Mouse (Mus musculus): ENCODE results near the gene Gfpt1. TPM values are rescaled to one million over a fixed set of nuclear protein-coding genes. Genes with fewer than 3 reads are reported as not detected.
"Not testable (repeated sequence)": the region's sequence is repeated elsewhere in the genome, so short reads cannot be mapped to it uniquely, and the experiment has no call there.

The Gfpt1 gene
- polyA plus RNA-seq, 1 experiment from 2014 or later: 31.9 TPM

DNA sequence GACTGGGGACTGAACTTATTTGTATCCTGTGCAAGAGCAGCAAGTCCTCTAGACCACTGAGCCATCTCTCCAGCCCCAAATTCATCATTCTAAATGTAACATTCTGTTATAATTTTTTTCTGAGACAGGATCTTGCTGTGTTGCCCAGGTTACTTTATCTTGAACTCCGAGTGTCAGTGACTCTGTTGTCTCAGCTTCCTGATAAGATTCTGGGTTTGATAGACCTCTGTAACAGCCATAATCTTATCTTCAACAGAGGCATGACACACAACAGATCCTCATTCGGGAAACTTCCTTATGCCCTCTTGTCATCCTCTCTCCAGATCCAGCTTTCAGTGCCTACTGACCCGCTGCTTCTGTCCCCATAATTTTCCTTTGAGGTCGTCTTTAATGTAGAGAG lies 30.1 kb downstream of the Gfpt1 start:
- no peak for ATAC-seq (ENCODE audit: insufficient number of reproducible peaks, insufficient read depth, low FRiP score, low read depth)
- Histone ChIP-seq H3K9ac (replicated peaks; ENCODE audit: low read depth, low read length) (no peak overlapping the region), H3K9me3 (ENCODE audit: control insufficient read depth, low read depth, low read length) (no peaks in the 10 kb centered on the region), H3K27ac (ENCODE audit: low read length) (no peak overlapping the region), H3K4me3 (ENCODE audit: low read depth, low read length) (no peak overlapping the region), H3K4me2 (replicated peaks; ENCODE audit: low read depth, low read length) (no peak overlapping the region), H3K27me3 (ENCODE audit: control insufficient read depth, insufficient read depth, low read length) (no peaks in the 10 kb centered on the region), H3K4me1 (ENCODE audit: control insufficient read depth, insufficient read depth, low read length) (no peaks in the 10 kb centered on the region), H3K36me3 (ENCODE audit: control insufficient read depth, insufficient read depth, low read length) (peaks cover 76% of the 10 kb centered on the region)
- WGBS: 56% methylated on average over 4 of the region's 4 CpGs

DNA sequence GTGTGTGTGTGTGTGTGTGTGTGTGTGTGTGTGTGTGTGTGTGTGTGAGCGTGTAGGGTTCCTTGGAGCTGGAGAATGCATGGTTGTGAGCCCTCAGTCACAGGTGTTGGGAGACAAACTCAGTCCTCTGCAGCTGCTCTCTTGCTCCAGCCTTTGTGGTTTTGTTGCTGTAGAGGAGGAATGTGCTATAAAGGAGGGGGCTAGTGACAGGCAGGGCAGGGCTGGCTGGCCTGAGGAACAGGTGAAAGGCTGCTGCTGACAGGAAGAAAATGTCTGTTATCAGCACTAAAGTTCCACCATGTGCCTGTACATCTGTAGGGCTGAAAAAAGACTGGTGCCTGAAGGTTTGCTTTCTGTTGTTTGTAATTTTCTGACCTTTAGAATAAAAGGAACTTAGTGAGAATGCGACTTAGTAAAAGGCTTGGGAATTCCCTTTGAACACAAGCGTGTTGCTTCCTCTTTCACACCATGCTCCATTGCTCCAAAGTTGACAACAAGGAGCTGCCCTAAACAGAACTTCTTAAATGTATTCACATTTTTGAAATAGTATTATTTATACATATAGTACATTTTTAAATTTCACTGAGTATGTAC lies 32.5 kb downstream of the Gfpt1 start:
- no peaks in the 10 kb centered on the region for H3K4me1 ChIP-seq (ENCODE audit: control insufficient read depth, insufficient read depth, low read length)
- no peak overlapping the region for H3K9ac ChIP-seq (replicated peaks; ENCODE audit: low read depth, low read length)
- H3K36me3 ChIP-seq (ENCODE audit: control insufficient read depth, insufficient read depth, low read length): peaks cover 74% of the 10 kb centered on the region
- no peak overlapping the region for H3K4me3 ChIP-seq (ENCODE audit: low read depth, low read length)
- no peak overlapping the region for H3K27ac ChIP-seq (ENCODE audit: low read length)
- H3K9me3 ChIP-seq (ENCODE audit: control insufficient read depth, low read depth, low read length): no peaks in the 10 kb centered on the region
- no peak overlapping the region for H3K4me2 ChIP-seq (replicated peaks; ENCODE audit: low read depth, low read length)
- H3K27me3 ChIP-seq (ENCODE audit: control insufficient read depth, insufficient read depth, low read length): no peaks in the 10 kb centered on the region
- no peak for ATAC-seq (ENCODE audit: insufficient number of reproducible peaks, insufficient read depth, low FRiP score, low read depth)
- 75% methylated on average over 3 of the region's 3 CpGs for WGBS

DNA sequence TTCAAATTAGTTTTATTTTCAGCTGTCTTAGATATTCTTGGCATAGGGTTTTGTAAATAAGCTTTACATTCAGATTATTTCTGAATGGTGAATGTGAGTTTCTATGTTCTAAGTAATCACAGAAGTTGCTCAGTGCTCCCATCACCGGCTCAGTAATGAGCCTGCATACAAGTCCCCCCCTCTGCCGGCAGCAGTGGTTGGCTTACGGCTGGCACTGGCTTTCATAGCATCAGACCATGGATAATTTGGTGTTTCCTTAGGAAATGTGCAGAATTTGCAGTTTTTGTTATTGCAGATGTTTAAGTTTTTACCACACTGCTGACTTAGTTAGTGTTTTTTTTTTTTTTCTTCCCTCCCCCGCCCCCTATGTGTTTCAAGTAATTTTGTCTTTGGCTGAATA lies 36.8 kb downstream of the Gfpt1 start:
- Histone ChIP-seq H3K9me3 (ENCODE audit: control insufficient read depth, low read depth, low read length) (no peaks in the 10 kb centered on the region), H3K4me1 (ENCODE audit: control insufficient read depth, insufficient read depth, low read length) (no peaks in the 10 kb centered on the region), H3K27ac (ENCODE audit: low read length) (no peak overlapping the region), H3K36me3 (ENCODE audit: control insufficient read depth, insufficient read depth, low read length) (peaks cover 72% of the 10 kb centered on the region), H3K4me3 (ENCODE audit: low read depth, low read length) (no peak overlapping the region), H3K9ac (replicated peaks; ENCODE audit: low read depth, low read length) (no peak overlapping the region), H3K27me3 (ENCODE audit: control insufficient read depth, insufficient read depth, low read length) (no peaks in the 10 kb centered on the region), H3K4me2 (replicated peaks; ENCODE audit: low read depth, low read length) (no peak overlapping the region)
- no peak for ATAC-seq (ENCODE audit: insufficient number of reproducible peaks, insufficient read depth, low FRiP score, low read depth)
- 81% methylated on average over 4 of the region's 4 CpGs for WGBS

DNA sequence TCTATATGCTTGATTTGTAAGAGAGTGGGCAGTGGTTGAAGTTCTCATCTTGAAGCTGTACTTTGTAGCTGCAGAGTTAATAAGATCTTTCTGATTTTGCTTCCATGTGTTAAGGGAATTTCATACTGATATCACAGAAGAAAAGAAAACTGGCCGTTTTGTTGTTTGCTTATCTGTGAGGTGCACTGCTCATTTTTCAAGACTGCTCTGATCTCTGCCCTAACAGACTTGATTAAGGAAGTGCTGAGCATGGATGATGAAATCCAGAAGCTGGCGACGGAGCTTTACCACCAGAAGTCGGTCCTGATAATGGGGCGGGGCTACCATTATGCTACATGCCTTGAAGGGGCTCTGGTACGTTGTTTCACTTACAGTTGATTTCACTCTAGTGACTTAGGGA lies 42.4 kb downstream of the Gfpt1 start:
- ATAC-seq (ENCODE audit: insufficient number of reproducible peaks, insufficient read depth, low FRiP score, low read depth): no peak
- Histone ChIP-seq H3K4me3 (ENCODE audit: low read depth, low read length) (no peak overlapping the region), H3K36me3 (ENCODE audit: control insufficient read depth, insufficient read depth, low read length) (peaks cover 68% of the 10 kb centered on the region), H3K27ac (ENCODE audit: low read length) (no peak overlapping the region), H3K9me3 (ENCODE audit: control insufficient read depth, low read depth, low read length) (no peaks in the 10 kb centered on the region), H3K9ac (replicated peaks; ENCODE audit: low read depth, low read length) (no peak overlapping the region), H3K4me1 (ENCODE audit: control insufficient read depth, insufficient read depth, low read length) (no peaks in the 10 kb centered on the region), H3K4me2 (replicated peaks; ENCODE audit: low read depth, low read length) (no peak overlapping the region), H3K27me3 (ENCODE audit: control insufficient read depth, insufficient read depth, low read length) (no peaks in the 10 kb centered on the region)
- 75% methylated on average over 6 of the region's 6 CpGs for WGBS

DNA sequence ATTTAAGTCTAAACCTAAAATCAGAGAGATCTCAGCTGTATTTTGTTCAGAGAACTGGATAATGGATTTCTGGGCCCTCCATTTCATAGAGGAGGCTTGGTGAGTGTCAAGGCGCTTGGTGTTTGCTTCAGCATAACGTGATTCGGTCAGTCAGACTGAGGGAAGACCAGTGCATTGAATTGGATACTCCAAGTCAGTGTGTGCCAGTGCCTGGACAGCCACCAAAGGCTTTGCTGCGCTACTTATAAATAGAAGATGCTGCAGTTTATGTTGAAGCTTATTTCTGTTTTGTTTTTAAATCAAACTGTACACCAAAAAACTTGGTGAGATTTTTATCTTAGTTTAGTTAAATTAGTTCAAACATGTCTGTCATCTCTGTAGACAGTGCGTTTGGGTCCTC lies 45.7 kb downstream of the Gfpt1 start:
- Histone ChIP-seq H3K4me2 (replicated peaks; ENCODE audit: low read depth, low read length) (no peak overlapping the region), H3K27me3 (ENCODE audit: control insufficient read depth, insufficient read depth, low read length) (no peaks in the 10 kb centered on the region), H3K36me3 (ENCODE audit: control insufficient read depth, insufficient read depth, low read length) (peaks cover 50% of the 10 kb centered on the region), H3K27ac (ENCODE audit: low read length) (no peak overlapping the region), H3K9ac (replicated peaks; ENCODE audit: low read depth, low read length) (no peak overlapping the region), H3K4me3 (ENCODE audit: low read depth, low read length) (no peak overlapping the region), H3K4me1 (ENCODE audit: control insufficient read depth, insufficient read depth, low read length) (no peaks in the 10 kb centered on the region), H3K9me3 (ENCODE audit: control insufficient read depth, low read depth, low read length) (no peaks in the 10 kb centered on the region)
- ATAC-seq (ENCODE audit: insufficient number of reproducible peaks, insufficient read depth, low FRiP score, low read depth): no peak
- 90% methylated on average over 5 of the region's 5 CpGs for WGBS

DNA sequence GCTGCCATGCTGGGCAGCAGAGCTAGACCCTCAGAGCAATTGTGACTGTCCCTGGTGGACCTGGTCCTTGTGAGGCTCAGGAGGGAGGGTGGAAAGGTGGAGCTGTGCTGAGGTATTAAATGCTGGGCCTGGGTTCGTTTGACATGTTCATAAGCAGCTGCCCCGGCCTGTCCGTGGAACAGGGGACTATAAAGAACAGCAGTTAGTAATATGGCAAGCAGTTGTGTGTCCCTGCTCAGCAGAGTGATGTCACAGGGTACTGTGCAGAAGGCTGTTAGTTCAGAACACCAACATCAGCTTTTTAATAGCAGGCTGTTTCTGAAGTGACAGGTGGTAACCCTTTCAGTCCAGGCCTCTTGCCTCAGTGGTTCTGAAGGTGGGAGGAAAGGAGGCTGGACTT lies 48.2 kb downstream of the Gfpt1 start:
- Histone ChIP-seq H3K4me1 (ENCODE audit: control insufficient read depth, insufficient read depth, low read length) (no peaks in the 10 kb centered on the region), H3K27ac (ENCODE audit: low read length) (no peak overlapping the region), H3K9me3 (ENCODE audit: control insufficient read depth, low read depth, low read length) (no peaks in the 10 kb centered on the region), H3K9ac (replicated peaks; ENCODE audit: low read depth, low read length) (no peak overlapping the region), H3K27me3 (ENCODE audit: control insufficient read depth, insufficient read depth, low read length) (no peaks in the 10 kb centered on the region), H3K4me2 (replicated peaks; ENCODE audit: low read depth, low read length) (no peak overlapping the region), H3K4me3 (ENCODE audit: low read depth, low read length) (no peak overlapping the region), H3K36me3 (ENCODE audit: control insufficient read depth, insufficient read depth, low read length) (peaks cover 26% of the 10 kb centered on the region)
- ATAC-seq (ENCODE audit: insufficient number of reproducible peaks, insufficient read depth, low FRiP score, low read depth): no peak
- 81% methylated on average over 3 of the region's 3 CpGs for WGBS

DNA sequence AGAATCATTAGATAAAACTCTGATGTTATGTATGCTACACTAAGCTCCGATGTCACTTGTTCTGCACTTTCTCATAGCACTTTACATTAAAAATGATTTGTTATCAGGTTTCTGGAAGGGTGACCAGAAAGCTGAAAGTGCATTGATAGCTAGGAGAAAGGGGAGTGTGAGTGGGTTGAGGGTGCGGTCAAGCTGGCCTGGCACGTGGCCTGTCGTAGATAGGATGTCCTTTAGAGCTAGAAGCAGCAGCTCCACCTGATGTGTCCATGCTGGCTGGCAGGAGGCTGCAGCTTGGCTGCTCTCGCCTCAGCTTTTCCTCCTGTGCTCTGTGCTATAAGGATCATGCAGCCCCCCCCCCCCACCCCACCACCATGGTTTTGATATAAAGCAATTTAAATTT lies 49.8 kb downstream of the Gfpt1 start:
- no peaks in the 10 kb centered on the region for H3K9me3 ChIP-seq (ENCODE audit: control insufficient read depth, low read depth, low read length)
- no peak overlapping the region for H3K4me2 ChIP-seq (replicated peaks; ENCODE audit: low read depth, low read length)
- no peak overlapping the region for H3K9ac ChIP-seq (replicated peaks; ENCODE audit: low read depth, low read length)
- WGBS: 83% methylated on average over 5 of the region's 5 CpGs
- H3K36me3 ChIP-seq (ENCODE audit: control insufficient read depth, insufficient read depth, low read length): peaks cover 17% of the 10 kb centered on the region
- no peaks in the 10 kb centered on the region for H3K27me3 ChIP-seq (ENCODE audit: control insufficient read depth, insufficient read depth, low read length)
- ATAC-seq (ENCODE audit: insufficient number of reproducible peaks, insufficient read depth, low FRiP score, low read depth): no peak
- H3K27ac ChIP-seq (ENCODE audit: low read length): no peak overlapping the region
- H3K4me3 ChIP-seq (ENCODE audit: low read depth, low read length): no peak overlapping the region
- no peaks in the 10 kb centered on the region for H3K4me1 ChIP-seq (ENCODE audit: control insufficient read depth, insufficient read depth, low read length)

DNA sequence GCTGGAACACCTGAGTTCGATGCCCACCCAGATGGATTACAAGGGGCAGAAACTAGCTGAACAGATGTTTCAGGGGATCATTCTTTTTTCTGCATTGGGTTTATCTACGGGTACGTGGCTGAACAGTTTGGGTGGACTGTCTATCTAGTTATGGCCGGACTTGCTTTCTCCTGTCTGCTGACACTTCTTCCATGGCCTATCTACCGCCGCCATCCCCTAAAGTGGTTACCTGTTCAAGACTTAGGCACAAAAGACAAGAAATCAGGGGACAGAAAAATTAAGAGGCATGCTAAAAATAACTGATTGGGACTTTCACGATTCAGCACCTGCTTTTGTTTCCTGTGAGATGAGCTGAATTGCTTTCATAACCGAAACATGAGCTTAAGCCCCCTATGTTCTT lies 51.0 kb downstream of the Gfpt1 start:
- H3K4me2 ChIP-seq (replicated peaks; ENCODE audit: low read depth, low read length); H3K9ac ChIP-seq (replicated peaks; ENCODE audit: low read depth, low read length); ATAC-seq (ENCODE audit: insufficient number of reproducible peaks, insufficient read depth, low FRiP score, low read depth); H3K4me3 ChIP-seq (ENCODE audit: low read depth, low read length); H3K27me3 ChIP-seq (ENCODE audit: control insufficient read depth, insufficient read depth, low read length); H3K9me3 ChIP-seq (ENCODE audit: control insufficient read depth, low read depth, low read length); H3K27ac ChIP-seq (ENCODE audit: low read length); H3K4me1 ChIP-seq (ENCODE audit: control insufficient read depth, insufficient read depth, low read length): not testable (repeated sequence)
- H3K36me3 ChIP-seq (ENCODE audit: control insufficient read depth, insufficient read depth, low read length): peaks cover 12% of the 10 kb centered on the region; the same call in 1 of the 2 replicates
- WGBS: 90% methylated on average over 8 of the region's 8 CpGs

DNA sequence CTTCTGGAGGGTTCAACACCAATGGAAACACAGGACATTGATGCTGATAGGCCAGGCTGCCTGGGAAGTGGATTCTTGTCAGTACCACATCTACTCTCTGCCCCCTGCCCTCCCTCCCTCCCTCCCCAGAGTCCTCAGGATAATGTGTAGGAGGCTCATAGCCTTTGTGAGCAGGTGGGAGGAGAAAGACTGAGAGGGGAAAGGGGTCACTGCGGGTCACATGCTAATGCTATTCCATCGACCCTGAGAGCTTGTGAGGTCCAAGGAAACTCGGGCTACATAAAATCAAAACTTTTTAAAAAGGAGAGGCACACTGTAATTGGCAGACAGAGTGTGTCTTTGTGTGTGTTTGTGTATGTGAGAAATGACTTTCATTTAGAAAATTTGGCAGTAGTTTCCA lies 56.6 kb downstream of the Gfpt1 start:
- Histone ChIP-seq H3K4me2 (replicated peaks; ENCODE audit: low read depth, low read length) (no peak overlapping the region), H3K36me3 (ENCODE audit: control insufficient read depth, insufficient read depth, low read length) (no peaks in the 10 kb centered on the region), H3K27me3 (ENCODE audit: control insufficient read depth, insufficient read depth, low read length) (no peaks in the 10 kb centered on the region), H3K27ac (ENCODE audit: low read length) (no peak overlapping the region), H3K9ac (replicated peaks; ENCODE audit: low read depth, low read length) (no peak overlapping the region), H3K4me1 (ENCODE audit: control insufficient read depth, insufficient read depth, low read length) (peaks cover 12% of the 10 kb centered on the region; the same call in 1 of the 2 replicates), H3K4me3 (ENCODE audit: low read depth, low read length) (no peak overlapping the region), H3K9me3 (ENCODE audit: control insufficient read depth, low read depth, low read length) (no peaks in the 10 kb centered on the region)
- ATAC-seq (ENCODE audit: insufficient number of reproducible peaks, insufficient read depth, low FRiP score, low read depth): no peak
- WGBS: 14% methylated on average over 3 of the region's 3 CpGs

Data from stomach, embryonic 14.5 days (tissue).